Mouse (Mus musculus): ENCODE measurements around the gene Slc9a3r1. TPM values are rescaled to one million over a fixed set of nuclear protein-coding genes. Genes with fewer than 3 reads are reported as not detected.

Slc9a3r1 gene
- polyA plus RNA-seq, 1 experiment from 2014 or later = 55.2 TPM

DNA sequence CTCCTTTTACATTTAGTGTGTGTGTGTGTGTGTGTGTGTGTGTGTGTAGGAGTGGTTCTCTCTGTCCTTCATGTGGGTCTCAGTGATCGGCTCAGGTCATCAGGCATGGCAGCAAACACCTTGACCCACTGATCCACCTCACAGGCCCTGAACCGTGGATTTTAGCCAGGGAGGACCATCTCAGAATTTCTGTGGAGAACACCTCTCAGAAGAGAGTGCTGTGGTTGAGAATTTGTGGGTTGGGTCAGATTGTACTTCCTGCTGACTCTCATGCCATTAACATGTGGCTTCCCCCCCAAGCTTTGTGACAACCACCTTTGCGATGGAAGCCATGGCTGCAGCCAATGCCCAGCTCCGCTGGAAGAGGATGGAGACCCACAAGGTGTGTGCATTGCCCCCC is 37.4 kb downstream of the Slc9a3r1 start:
- ATAC-seq (ENCODE audit: low FRiP score) = no peak
- Histone ChIP-seq H3K36me3 (peaks cover 53% of the 10 kb centered on the region), H3K9me3 (no peaks in the 10 kb centered on the region), H3K4me2 (no peak overlapping the region), H3K4me3 (no peak overlapping the region), H3K27me3 (peaks cover 26% of the 10 kb centered on the region; the same call in 1 of the 2 replicates), H3K9ac (no peak overlapping the region), H3K4me1 (replicated peaks) (peaks cover 31% of the 10 kb centered on the region), H3K27ac (no peak overlapping the region)
- 97% methylated on average over 4 of the region's 4 CpGs for WGBS

DNA sequence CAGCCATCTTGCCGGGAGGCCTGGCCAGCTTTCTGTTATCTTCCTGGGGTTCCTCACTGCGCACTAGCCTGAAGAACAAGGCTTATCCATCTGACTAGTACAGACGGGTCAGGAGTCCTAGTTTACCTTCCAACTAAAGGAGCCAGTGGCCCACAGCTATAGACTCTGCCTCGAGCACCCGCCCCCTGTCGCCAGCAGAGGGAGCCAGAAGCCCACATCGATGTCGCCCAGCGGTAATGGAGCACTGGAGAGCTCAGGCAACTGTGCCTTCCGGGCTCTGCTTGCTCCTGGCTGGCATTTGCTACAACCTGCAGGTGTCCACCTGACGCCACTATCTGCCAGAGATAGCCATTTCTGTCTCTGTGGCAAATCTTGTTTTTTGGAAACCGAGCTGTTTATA is 39.2 kb downstream of the Slc9a3r1 start:
- WGBS = 15% methylated on average over 12 of the region's 12 CpGs
- H3K27me3 ChIP-seq = peaks cover 22% of the 10 kb centered on the region
- peaks cover 48% of the 10 kb centered on the region for H3K4me1 ChIP-seq (replicated peaks)
- no peaks in the 10 kb centered on the region for H3K9me3 ChIP-seq
- no peak overlapping the region for H3K4me2 ChIP-seq
- H3K36me3 ChIP-seq = peaks cover 67% of the 10 kb centered on the region
- no peak overlapping the region for H3K4me3 ChIP-seq
- no peak overlapping the region for H3K9ac ChIP-seq
- peak; percentile 71 for ATAC-seq (ENCODE audit: low FRiP score)
- no peak overlapping the region for H3K27ac ChIP-seq

DNA sequence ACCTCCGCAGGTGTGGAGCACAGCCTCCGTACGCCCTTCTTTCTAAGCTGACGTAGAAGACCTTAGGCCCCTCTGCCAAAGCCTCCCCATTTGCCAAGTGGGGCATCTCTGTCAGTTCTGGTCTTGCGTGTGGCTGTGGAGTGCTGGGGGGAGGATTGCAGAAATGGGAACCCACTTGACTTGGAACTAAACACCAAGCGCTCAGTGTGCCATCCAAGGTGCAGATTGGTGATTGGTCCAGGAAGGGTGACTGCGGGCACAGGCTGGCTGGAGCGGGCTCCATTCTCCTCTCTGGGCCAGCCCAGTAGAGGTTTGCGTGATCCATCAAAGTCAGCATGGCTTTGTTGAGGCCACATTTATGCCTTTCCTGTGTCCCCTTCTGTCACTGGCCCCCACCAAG is 39.6 kb downstream of the Slc9a3r1 start:
- H3K27me3 ChIP-seq = peaks cover 22% of the 10 kb centered on the region
- H3K27ac ChIP-seq = no peak overlapping the region
- H3K9me3 ChIP-seq = no peaks in the 10 kb centered on the region
- H3K4me1 ChIP-seq (replicated peaks) = peaks cover 53% of the 10 kb centered on the region
- ATAC-seq (ENCODE audit: low FRiP score) = no peak
- H3K36me3 ChIP-seq = peaks cover 64% of the 10 kb centered on the region
- H3K9ac ChIP-seq = no peak overlapping the region
- H3K4me2 ChIP-seq = no peak overlapping the region
- no peak overlapping the region for H3K4me3 ChIP-seq
- WGBS = 89% methylated on average over 9 of the region's 9 CpGs

DNA sequence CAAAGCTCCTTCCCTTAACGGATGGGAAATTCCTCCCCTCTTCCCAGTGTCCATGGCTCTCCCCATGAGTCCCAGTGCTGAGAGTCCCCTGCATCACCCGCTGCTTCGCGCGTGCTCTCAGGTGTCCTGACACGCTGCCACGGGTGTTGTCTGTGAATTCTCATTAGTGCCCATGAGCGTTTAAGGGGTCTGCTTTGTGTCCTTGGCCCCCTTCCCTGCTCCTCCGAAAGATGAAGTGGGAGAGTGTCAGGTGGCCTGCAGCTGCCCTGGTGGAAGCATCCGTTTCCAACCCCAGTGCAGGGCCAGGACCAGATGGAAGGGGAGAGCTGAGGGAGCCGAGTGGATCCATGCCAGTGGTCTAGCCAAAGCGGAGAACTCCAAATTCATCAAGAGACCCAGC is 45.0 kb downstream of the Slc9a3r1 start:
- Histone ChIP-seq H3K9ac (no peak overlapping the region; the same call in 1 of the 2 replicates), H3K4me2 (no peak overlapping the region), H3K4me1 (replicated peaks) (peaks cover 75% of the 10 kb centered on the region), H3K9me3 (no peaks in the 10 kb centered on the region), H3K27me3 (peaks cover 14% of the 10 kb centered on the region), H3K36me3 (peaks cover 48% of the 10 kb centered on the region), H3K27ac (no peak overlapping the region), H3K4me3 (no peak overlapping the region)
- 61% methylated on average over 12 of the region's 12 CpGs for WGBS
- ATAC-seq (ENCODE audit: low FRiP score) = no peak

DNA sequence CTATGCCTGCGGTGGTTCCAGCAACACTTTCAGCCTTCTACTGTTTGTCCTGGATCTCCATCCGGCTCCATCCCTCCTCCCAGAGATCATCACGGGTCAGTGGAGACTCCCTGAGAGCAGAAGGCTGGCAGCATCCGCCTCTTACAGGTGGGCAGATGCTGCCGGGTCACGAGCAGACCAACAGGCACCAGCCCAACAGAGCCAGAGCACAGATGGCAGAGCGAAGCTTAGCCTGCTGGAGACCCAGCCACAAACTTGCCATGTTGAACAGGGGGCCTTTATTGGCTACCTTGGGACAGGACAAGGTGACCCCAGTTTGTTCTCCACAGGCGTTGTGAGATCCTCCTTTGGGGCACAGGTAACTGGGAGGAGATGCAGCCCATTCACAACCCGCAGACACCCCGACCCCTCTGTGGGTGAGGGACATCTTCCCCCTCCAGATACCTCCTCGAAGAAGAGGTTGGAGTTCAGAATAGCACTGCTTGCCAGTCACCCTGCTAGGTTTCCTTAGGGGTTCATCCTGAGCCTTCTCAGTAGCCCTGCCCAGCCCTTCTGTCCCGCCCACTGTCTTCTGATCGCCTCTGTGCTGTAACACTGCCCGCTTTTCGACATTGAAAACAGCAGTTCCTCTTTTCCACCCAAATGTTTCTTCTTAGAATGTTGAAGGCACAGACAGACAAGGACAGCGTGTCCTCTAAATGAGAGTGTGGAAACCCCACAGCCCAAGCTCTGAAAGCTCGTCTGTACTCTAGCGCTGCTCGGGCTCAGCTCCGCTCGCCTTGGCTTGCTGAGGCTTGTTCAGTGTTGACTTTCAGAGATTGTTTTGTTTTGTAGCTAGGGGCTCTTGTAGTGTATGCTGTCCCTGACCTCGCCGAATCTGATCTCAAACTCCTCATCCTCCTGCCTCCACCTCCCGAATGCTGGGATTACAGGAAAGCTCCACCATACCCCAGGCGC is 45.9 kb downstream of the Slc9a3r1 start:
- H3K4me1 ChIP-seq (replicated peaks) = peaks cover 76% of the 10 kb centered on the region
- H3K9me3 ChIP-seq = no peaks in the 10 kb centered on the region
- WGBS = 76% methylated on average over 25 of the region's 25 CpGs
- peaks cover 19% of the 10 kb centered on the region for H3K27me3 ChIP-seq
- ATAC-seq (ENCODE audit: low FRiP score) = no peak
- H3K36me3 ChIP-seq = peaks cover 40% of the 10 kb centered on the region
- H3K9ac ChIP-seq = no peak overlapping the region
- H3K4me3 ChIP-seq = no peak overlapping the region
- no peak overlapping the region for H3K27ac ChIP-seq
- no peak overlapping the region for H3K4me2 ChIP-seq

DNA sequence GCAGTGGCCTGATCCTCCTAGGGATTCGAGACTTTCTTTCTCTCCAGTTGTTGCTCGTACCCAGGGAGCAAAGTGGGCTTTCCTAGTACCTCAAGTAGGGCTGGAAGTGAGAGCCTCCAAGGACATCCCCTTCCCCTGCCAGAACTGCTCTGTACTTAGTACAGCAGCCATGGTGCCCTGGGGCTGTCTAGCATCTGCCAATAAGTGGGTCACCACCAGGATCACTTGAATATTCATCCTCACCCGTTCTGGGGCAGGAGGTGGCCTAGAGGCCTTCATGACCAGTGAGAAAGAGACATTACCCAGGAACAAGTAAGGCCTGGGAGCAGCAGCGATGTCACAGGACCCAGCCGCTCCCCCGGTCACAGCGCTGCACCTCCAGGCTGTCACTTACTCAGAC is 46.8 kb downstream of the Slc9a3r1 start:
- no peak overlapping the region for H3K4me3 ChIP-seq
- H3K4me1 ChIP-seq (replicated peaks) = peaks cover 75% of the 10 kb centered on the region
- H3K9me3 ChIP-seq = no peaks in the 10 kb centered on the region
- H3K36me3 ChIP-seq = peaks cover 39% of the 10 kb centered on the region
- 76% methylated on average over 7 of the region's 7 CpGs for WGBS
- H3K27me3 ChIP-seq = peaks cover 18% of the 10 kb centered on the region
- no peak overlapping the region for H3K27ac ChIP-seq
- H3K9ac ChIP-seq = 0 out of 2 replicates have a peak overlapping the region, but pooled peaks have one; percentile 6
- ATAC-seq (ENCODE audit: low FRiP score) = no peak
- H3K4me2 ChIP-seq = no peak overlapping the region

DNA sequence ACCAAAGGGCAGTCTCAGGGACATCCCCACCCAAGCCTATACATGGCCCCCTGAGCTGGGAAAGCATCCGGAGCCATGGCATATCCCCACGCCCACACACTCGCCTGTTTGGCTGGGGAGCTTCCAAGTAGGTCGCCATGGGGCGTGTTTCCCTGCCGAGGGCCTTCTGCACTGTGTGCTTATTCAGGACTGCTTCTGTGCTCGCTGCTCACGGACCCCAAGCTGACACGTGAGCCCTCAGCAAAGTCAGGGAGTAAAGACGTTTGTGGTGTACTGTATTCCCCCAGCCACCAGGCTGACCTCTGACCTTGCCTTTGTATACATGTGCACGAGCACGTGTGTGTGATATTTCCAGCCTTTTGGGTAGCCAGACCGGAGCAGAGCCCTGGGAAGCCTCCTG is 49.0 kb downstream of the Slc9a3r1 start:
- no peak overlapping the region for H3K4me3 ChIP-seq
- no peak for ATAC-seq (ENCODE audit: low FRiP score)
- 41% methylated on average over 13 of the region's 13 CpGs for WGBS

DNA sequence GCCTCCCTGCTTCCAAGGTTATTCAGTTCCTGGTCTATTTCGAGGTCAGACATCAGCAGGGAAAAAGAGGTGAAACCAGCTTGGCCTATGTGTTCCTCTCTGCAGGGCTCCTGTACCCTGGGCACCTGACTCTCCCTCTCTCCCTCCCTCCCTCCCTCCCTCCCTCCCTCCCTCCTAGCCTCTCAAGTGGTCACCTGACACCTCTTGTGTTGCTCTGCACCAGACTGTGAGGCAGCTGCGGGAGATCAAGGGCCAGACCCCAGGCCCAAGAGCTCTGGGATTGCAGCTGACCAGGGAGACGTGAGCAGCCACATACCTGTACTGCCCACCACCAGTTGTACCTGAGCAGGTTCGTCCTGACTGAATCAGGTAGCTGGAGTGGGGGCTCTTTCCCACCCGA is 52.0 kb downstream of the Slc9a3r1 start:
- Histone ChIP-seq H3K9me3 (no peaks in the 10 kb centered on the region), H3K4me2 (no peak overlapping the region), H3K27ac (no peak overlapping the region), H3K4me3 (no peak overlapping the region), H3K27me3 (peaks cover 19% of the 10 kb centered on the region; the same call in 1 of the 2 replicates), H3K36me3 (peaks cover 12% of the 10 kb centered on the region), H3K9ac (no peak overlapping the region), H3K4me1 (replicated peaks) (peaks cover 44% of the 10 kb centered on the region)
- WGBS = 53% methylated on average over 5 of the region's 5 CpGs
- ATAC-seq (ENCODE audit: low FRiP score) = no peak

More for the DNA sequence above, 49.0 kb downstream of the Slc9a3r1 start:
- no peak overlapping the region for H3K27ac ChIP-seq
- peaks cover 27% of the 10 kb centered on the region for H3K36me3 ChIP-seq
- H3K9me3 ChIP-seq = no peaks in the 10 kb centered on the region
- H3K4me1 ChIP-seq (replicated peaks) = peaks cover 58% of the 10 kb centered on the region
- no peak overlapping the region for H3K4me2 ChIP-seq
- H3K27me3 ChIP-seq = peaks cover 17% of the 10 kb centered on the region; the same call in 1 of the 2 replicates
- no peak overlapping the region for H3K9ac ChIP-seq

DNA sequence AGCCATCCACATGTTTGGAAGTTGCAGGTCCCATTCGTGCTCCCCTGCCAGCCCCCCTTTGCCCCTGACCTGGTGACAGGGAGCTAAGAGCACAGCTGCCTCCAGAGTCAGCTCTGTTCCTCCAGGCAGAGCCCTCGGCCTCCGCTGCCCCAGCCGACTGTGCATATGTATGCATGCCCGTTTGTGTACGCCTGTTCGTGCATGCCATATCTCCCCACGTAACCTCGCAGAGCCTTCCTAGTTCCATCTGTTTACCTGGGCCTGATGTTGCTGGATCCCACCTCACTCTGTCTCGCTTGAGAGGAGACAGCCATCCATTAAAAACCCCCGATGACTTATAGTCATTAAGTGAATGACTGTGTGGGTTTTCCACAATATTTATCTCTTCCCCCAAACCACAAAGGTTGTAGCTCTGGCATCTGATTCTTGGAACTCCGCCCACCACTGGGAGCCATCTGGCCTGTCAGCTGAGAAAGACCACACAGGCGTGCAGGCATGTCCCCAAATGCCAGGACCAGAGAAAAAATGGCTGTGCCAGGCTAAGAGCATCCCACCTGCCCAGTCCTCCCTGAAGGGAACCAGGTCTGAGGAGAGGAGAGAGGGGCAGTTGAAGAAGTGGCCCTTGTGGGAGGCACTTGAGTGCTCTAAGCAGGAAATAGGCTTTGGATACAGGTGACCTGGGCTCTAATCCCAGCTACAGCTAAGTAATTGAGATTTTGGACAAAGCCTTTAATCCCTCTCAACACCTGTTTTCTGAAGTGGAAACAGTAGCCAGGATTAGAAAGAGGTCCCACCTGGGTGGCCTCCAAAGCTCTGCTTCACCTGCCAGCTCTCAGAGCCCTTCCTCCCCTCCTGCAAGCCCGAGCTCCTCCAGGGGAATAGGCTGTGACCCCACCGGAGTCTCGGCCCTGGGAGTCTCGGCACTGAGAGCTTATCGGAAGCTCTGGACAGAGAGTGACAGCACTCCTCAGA is 54.6 kb downstream of the Slc9a3r1 start:
- Histone ChIP-seq H3K27ac (peak overlapping the region; percentile 69), H3K9me3 (no peaks in the 10 kb centered on the region), H3K4me3 (no peak overlapping the region), H3K9ac (0 out of 2 replicates have a peak overlapping the region, but pooled peaks have one; percentile 13), H3K4me1 (replicated peaks) (peaks cover 36% of the 10 kb centered on the region), H3K36me3 (peaks cover 12% of the 10 kb centered on the region), H3K27me3 (peaks cover 17% of the 10 kb centered on the region; the same call in 1 of the 2 replicates), H3K4me2 (no peak overlapping the region)
- 56% methylated on average over 18 of the region's 18 CpGs for WGBS
- peak; percentile 58; the same call in 1 of the 2 replicates for ATAC-seq (ENCODE audit: low FRiP score)

DNA sequence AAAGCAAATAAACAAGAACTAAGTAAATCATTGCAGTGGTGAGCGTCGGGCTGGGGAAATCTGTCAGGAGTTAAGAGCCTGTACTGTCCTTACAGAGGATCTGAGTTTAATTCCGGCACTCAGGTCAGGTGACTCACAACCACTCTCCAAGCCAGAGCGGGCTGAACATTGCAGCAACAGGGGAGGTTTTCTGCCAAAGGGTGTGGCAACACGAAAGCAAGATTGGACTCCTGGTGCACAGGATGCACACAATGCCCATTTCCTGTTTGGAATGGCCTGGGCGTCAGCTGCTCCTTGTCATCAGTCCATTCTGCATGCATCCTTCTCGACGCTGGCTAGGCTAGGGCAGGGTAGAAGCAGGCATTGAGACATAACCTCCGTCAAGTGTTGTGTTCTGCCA is 56.1 kb downstream of the Slc9a3r1 start:
- WGBS = 86% methylated on average over 9 of the region's 9 CpGs
- Histone ChIP-seq H3K4me3 (no peak overlapping the region), H3K27ac (no peak overlapping the region), H3K9ac (no peak overlapping the region), H3K9me3 (no peaks in the 10 kb centered on the region), H3K27me3 (peaks cover 18% of the 10 kb centered on the region), H3K36me3 (peaks cover 12% of the 10 kb centered on the region), H3K4me2 (no peak overlapping the region), H3K4me1 (replicated peaks) (peaks cover 43% of the 10 kb centered on the region)
- no peak for ATAC-seq (ENCODE audit: low FRiP score)

DNA sequence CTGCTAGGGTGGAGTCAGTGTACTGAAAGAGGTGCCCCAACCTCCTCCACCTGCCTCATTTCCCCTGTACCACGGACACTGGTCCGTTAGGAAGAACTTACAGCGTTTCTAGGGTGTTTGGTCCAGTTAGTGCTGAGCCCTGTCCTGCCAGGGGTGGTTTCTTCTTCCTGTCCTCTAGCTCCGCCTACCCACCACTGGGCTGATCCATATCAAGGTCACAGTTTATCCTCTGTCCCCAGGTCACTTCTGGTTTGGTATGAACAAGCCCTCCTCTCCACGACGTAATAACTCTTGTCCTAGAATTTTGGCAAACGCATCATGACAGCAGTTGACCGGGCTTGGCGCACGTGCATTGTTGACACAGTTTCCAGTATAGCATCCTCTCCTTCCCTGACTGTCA is 56.5 kb downstream of the Slc9a3r1 start:
- H3K36me3 ChIP-seq = peaks cover 9% of the 10 kb centered on the region
- H3K4me2 ChIP-seq = no peak overlapping the region
- H3K9me3 ChIP-seq = no peaks in the 10 kb centered on the region
- 94% methylated on average over 10 of the region's 10 CpGs for WGBS
- H3K4me1 ChIP-seq (replicated peaks) = peaks cover 43% of the 10 kb centered on the region
- no peak overlapping the region for H3K9ac ChIP-seq
- ATAC-seq (ENCODE audit: low FRiP score) = no peak
- no peak overlapping the region for H3K27ac ChIP-seq
- no peak overlapping the region for H3K4me3 ChIP-seq
- peaks cover 20% of the 10 kb centered on the region for H3K27me3 ChIP-seq

DNA sequence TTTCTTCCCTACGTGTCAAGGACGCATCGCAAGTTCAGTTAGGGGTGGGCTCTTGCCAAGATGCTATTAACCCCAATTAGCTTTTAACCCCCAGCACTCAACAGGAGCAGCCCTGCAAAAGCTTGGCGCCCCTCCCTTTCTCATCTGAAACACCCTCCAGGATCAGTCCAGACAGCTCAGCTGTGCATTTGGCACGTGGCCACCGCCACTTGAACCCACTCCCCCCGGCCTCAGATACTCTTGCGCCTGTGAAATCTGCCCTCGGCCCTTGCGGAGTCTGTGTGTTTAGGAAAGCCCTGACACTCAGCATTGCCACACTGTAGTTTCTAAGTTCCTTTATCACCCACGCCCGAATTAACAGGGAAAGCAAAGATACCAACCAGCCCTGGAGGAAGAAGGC is 58.9 kb downstream of the Slc9a3r1 start:
- Histone ChIP-seq H3K27me3 (peaks cover 26% of the 10 kb centered on the region), H3K4me1 (replicated peaks) (peaks cover 63% of the 10 kb centered on the region), H3K9ac (no peak overlapping the region), H3K9me3 (no peaks in the 10 kb centered on the region), H3K4me2 (no peak overlapping the region), H3K36me3 (no peaks in the 10 kb centered on the region; the same call in 1 of the 2 replicates), H3K27ac (no peak overlapping the region), H3K4me3 (no peak overlapping the region)
- no peak for ATAC-seq (ENCODE audit: low FRiP score)
- 53% methylated on average over 12 of the region's 12 CpGs for WGBS
